Mouse (Mus musculus) T-helper 1 cell (primary cell): ENCODE measurements around the gene Col9a3.

Experiments
- in situ Hi-C: fragments of 300-600 bp; cut with MboI, MseI; formaldehyde crosslinking; loops from one replicate; pipeline ENCODE4 v1.15.1; 2025; ENCODE audit warnings: high pct_unique_total_duplicates

The Col9a3 gene

GRCm38 (mm10) chr2:180597490-180597889 lies at the start of gene Col9a3:
Gene Col9a3 (plus strand): TSS chr2:180597790.
- in situ Hi-C loops = no loop called here

DNA sequence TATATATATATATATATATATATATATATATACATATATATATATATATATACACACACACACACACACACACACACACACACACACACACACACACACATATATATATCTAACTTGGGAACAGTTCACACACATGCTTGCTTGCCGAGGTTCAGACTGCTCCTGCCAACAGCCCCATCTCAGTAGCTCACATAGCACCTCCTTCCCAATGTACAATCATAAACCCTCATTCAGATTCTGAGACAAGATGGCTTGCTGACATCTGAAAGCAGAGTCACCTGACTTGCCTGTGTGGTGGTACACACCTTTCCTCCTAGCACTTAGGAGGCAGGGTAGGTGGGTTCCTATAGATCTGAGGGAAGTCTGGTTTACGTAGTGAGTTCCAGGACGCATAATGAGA lies 45.2 kb upstream of the Col9a3 start:
- in situ Hi-C loops = no loop called here

DNA sequence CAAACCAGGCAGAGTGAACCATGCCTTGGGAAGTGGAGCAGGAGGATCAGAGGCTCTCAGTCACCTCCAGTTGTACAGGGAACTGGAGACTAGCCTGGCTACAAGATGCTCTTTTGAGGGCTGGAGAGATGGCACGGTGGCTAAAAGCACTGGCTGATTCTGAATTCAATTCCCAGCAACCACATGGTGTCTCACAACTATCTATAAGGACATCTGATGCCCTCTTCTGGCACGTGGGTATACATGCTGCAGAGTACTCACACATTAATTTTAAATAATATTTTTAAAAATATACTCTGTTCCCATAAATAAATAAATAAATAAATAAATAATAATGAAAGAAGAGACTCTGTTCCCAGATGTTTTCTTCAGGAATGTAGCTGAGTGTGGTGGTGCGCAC lies 42.4 kb upstream of the Col9a3 start:
- in situ Hi-C loops = loop anchor here (5.0 kb wide), 1 partner anchor 203 kb away; no protein-coding TSS in a partner anchor

DNA sequence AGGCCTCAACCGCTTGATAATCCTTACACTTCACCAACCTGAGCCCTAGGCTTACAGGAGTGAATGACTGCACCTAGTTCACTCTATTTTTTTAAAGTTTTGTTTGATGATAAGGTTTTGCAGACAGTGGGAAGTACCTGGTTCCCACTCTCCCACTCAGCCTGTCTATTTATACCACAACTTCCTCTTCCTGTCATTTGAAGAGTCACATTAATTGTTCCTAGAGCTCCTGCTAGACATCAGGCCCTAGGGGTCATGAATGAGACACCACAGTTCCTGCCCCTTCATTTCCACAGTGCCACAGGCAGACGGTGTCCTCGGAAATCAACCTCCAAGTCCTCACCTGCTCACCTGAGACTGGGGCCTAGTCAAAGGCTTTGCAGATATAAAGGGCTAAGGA lies 41.1 kb upstream of the Col9a3 start:
- in situ Hi-C loops = loop anchor here (5.0 kb wide), 1 partner anchor 204 kb away; no protein-coding TSS in a partner anchor

DNA sequence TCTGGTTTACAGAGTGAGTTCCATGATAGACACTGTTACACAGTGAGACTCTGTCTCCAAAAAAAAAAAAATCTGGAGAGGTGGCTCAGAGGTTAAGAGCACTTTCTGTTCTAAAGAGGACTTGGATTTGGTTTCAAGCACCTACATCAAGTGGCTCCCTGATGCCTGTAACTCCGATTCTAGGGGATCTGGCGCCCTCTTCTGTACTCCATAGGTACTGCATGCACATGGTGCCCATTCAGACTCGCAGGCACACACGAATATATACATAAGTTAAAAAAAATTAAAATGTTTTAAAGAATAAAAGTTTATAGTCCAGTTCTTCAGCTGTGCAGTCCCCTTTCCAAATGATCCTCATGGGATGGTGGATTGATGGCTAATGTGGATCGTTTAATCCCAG lies 37.3 kb upstream of the Col9a3 start:
- in situ Hi-C loops = no loop called here

DNA sequence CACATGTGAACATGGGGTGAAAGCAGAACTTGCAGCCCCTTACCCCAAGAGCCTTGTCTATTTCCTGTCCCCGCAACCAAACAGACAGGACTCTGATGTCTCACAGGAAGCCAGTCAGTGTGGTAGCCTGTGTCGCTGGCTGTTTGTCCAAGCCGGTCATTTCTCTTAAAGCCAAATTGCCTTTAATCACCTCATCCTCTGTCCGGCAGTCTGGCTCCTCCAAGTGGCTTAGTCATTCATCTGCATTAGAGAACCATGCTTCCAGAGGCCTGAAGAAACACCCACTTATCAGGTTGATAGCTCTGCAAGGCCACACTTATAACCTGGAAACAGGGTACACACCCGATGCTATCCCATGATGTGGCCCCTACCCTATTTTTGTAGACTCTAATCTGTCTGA lies 35.4 kb upstream of the Col9a3 start:
- in situ Hi-C loops = no loop called here

DNA sequence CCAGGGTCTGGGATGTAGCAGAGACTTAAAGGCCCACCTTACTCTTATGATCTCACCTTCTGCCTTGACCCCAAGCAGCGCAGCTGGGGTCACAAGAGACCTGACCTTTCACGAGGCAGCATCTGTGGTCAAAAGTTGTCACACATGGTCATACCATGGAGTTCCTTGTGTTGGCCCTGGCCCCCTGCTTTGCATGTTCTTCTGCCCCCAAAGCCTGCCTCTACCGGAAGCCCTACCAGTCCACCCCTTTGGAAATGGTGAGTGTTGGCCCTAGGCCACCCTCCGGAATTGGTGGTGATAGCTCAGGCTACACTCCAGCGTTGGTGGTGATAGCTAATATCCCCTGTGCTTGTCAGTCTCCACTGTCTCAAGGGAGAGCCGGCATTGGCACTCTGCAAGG lies 34.3 kb upstream of the Col9a3 start:
- in situ Hi-C loops = no loop called here

DNA sequence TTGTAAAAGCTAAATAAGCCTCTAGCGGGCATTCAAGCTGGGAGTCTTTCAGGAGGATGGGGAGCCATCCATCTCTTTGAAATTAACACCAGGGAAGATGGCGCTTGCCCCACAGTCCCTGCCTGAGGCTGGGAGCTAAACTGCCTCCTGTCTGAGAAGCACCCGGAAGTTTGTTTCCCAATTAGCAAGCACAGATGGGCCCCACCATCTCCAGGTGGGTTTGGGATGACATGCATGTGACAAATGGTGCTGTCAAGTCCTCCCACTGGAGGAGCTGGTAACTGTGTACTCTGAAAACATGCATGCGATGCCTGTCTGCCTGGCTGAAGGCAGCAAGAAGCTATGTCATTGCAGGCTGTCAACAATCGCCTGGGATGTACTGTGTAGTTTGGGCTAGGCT lies 33.7 kb upstream of the Col9a3 start:
- in situ Hi-C loops = no loop called here

GRCm38 (mm10) chr2:180566240-180566913 lies 31.2 kb upstream of the Col9a3 start:
- in situ Hi-C loops = no loop called here

- in situ Hi-C loops = no loop called here
These were observed 28.5 kb upstream of the Col9a3 start for GRCm38 (mm10) chr2:180569028-180569643.

- in situ Hi-C loops = loop anchor here (10.0 kb wide), 1 partner anchor 178 kb away; no protein-coding TSS in a partner anchor
These were observed 21.1 kb upstream of the Col9a3 start for GRCm38 (mm10) chr2:180576482-180576881.

GRCm38 (mm10) chr2:180578686-180579085 lies 18.9 kb upstream of the Col9a3 start:
- in situ Hi-C loops = loop anchor here (10.0 kb wide), 1 partner anchor 176 kb away; no protein-coding TSS in a partner anchor

DNA sequence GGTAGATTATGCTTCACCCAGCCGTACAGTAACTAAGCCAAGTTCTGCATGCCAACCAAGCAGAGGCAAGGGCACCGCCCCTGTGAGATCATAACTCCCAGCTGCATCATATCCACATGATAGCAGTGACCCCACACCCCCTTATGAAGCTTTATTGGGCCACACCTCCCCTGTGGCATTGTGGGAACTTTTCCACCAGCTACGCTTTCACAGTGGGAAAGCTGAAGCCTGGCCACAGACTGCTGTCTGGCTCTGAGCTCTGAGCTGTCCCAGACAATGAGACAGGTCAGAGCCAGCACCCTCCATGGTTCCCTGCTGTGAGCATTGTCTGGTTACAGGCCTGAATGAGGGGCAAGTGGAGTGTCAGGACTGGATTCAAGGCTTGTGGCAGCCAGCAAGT lies 16.6 kb upstream of the Col9a3 start, which contains the start of gene Mrgbp:
TSS of gene Mrgbp (plus strand) at position 303 of the 400 bp plus-strand sequence.
- in situ Hi-C loops = no loop called here

GRCm38 (mm10) chr2:180582481-180583153 lies 15.0 kb upstream of the Col9a3 start:
- in situ Hi-C loops = no loop called here

GRCm38 (mm10) chr2:180583154-180583507 lies 14.5 kb upstream of the Col9a3 start:
- in situ Hi-C loops = no loop called here

GRCm38 (mm10) chr2:180588736-180589122 lies 8.9 kb upstream of the Col9a3 start:
- in situ Hi-C loops = no loop called here

GRCm38 (mm10) chr2:180589123-180589831 lies 8.3 kb upstream of the Col9a3 start, which contains the start of gene Ogfr:
Gene Ogfr (plus strand): TSS chr2:180589245.
- in situ Hi-C loops = no loop called here

GRCm38 (mm10) chr2:180598157-180598705 lies 641 bp downstream of the Col9a3 start:
- in situ Hi-C loops = no loop called here

GRCm38 (mm10) chr2:180600569-180601021 lies 3.0 kb downstream of the Col9a3 start:
- in situ Hi-C loops = no loop called here

GRCm38 (mm10) chr2:180604781-180605180 lies 7.2 kb downstream of the Col9a3 start:
- in situ Hi-C loops = no loop called here

GRCm38 (mm10) chr2:180610283-180610682 lies 12.7 kb downstream of the Col9a3 start:
- in situ Hi-C loops = no loop called here

- in situ Hi-C loops = no loop called here
These were observed 14.3 kb downstream of the Col9a3 start for GRCm38 (mm10) chr2:180611882-180612281.
